Mouse (Mus musculus): ENCODE measurements around the gene Usp31. TPM values are rescaled to one million over a fixed set of nuclear protein-coding genes. Genes with fewer than 3 reads are reported as not detected.

Gene Usp31
- polyA plus RNA-seq, 2 experiments, result 1.1 to 2.3 TPM

DNA sequence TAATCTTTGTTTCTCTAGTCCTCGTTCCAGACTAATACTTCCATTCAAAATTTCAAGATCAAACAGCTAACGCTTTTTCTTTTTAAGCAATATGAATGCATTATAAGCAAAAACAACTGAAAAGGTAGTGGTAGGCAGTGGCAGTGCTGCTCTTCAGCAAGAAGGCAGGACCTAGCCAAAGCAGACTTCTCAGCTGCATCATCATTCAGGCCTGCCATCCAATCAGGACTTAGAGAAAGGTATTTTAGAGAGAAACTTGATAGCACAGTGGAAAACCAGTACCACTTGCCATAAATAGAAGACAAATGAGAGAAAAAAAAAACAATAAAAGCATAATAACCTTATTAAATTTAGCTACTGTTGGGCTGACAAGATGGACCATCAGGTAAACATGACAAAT, 2.0 kb downstream of the Usp31 start:
- no peak overlapping the region for H3K4me3 ChIP-seq (ENCODE audit: insufficient read depth in 1 of 2, low read depth in 2 of 2, low read length in 2 of 2)
- peak overlapping the region; percentile 92 for H3K4me2 ChIP-seq (ENCODE audit: low read depth)
- no peaks in the 10 kb centered on the region for H3K9me3 ChIP-seq (ENCODE audit: control insufficient read depth, low read length)
- peaks cover 4% of the 10 kb centered on the region; the same call in 1 of the 2 replicates for H3K27me3 ChIP-seq (ENCODE audit: control insufficient read depth, insufficient read depth, low read length)
- TF ChIP-seq EP300 (IDR thresholded peaks at IDR 0.05; ENCODE audit: low read depth) (no peak), CTCF (IDR thresholded peaks at IDR 0.05; ENCODE audit: low read depth) (no peak)
- WGBS (ENCODE audit: insufficient replicate concordance), result 77% methylated on average over 2 of the region's 2 CpGs
- H3K36me3 ChIP-seq (replicated peaks; ENCODE audit: control insufficient read depth, insufficient read depth, low read depth), result no peaks in the 10 kb centered on the region
- ATAC-seq (ENCODE audit: insufficient read depth) (no peak), DNase-seq (ENCODE audit: low read depth in 3 of 3, low spot score in 3 of 3) (no peak)
- H3K9ac ChIP-seq (replicated peaks), result 0 out of 2 replicates have a peak overlapping the region, but pooled peaks have one; percentile 13
- H3K27ac ChIP-seq, result no peak overlapping the region
- peaks cover 11 to 17% of the 10 kb centered on the region in 2 experiments for H3K4me1 ChIP-seq (replicated peaks; ENCODE audit: control insufficient read depth in 2 of 2, insufficient read depth in 2 of 2, low read length in 1 of 2)

DNA sequence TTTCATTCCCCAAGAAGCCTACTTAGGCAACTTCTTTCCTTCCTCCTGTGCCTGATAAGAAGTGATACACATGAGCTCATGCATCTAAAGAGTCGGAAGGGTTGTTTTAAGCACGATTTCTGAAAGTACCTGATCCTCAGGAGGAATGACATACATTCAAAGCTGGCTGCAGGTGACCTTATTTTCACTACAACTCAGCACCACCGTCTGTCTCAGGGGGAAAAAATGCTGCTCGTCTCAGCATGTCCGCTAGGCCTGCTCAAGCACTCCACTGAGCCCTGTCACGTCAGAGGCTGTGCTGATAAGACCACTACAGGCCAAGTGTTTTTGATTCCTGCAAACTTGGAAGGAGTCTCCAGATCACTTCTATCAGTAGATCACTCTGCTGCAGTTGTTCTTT, 5.1 kb downstream of the Usp31 start:
- Histone ChIP-seq H3K4me2 (ENCODE audit: low read depth) (no peak overlapping the region), H3K36me3 (replicated peaks; ENCODE audit: control insufficient read depth, insufficient read depth, low read depth) (no peaks in the 10 kb centered on the region), H3K9ac (replicated peaks) (no peak overlapping the region), H3K4me3 (ENCODE audit: insufficient read depth in 1 of 2, low read depth in 2 of 2, low read length in 2 of 2) (no peak overlapping the region), H3K27me3 (ENCODE audit: control insufficient read depth, insufficient read depth, low read length) (no peaks in the 10 kb centered on the region), H3K9me3 (ENCODE audit: control insufficient read depth, low read length) (no peaks in the 10 kb centered on the region), H3K4me1 (replicated peaks; ENCODE audit: control insufficient read depth in 2 of 2, insufficient read depth in 2 of 2, low read length in 1 of 2) (peaks cover 9 to 14% of the 10 kb centered on the region in 2 experiments), H3K27ac (no peak overlapping the region)
- DNase-seq (ENCODE audit: low read depth in 3 of 3, low spot score in 3 of 3) (peak in 1 of 3 experiments; percentile 4), ATAC-seq (ENCODE audit: insufficient read depth) (no peak)
- TF ChIP-seq CTCF (IDR thresholded peaks at IDR 0.05; ENCODE audit: low read depth), result 0 out of 2 replicates have a peak, but pooled peaks have one; percentile 9
- TF ChIP-seq EP300 (IDR thresholded peaks at IDR 0.05; ENCODE audit: low read depth), result no peak
- WGBS (ENCODE audit: insufficient replicate concordance), result 18% methylated on average over 6 of the region's 6 CpGs

DNA sequence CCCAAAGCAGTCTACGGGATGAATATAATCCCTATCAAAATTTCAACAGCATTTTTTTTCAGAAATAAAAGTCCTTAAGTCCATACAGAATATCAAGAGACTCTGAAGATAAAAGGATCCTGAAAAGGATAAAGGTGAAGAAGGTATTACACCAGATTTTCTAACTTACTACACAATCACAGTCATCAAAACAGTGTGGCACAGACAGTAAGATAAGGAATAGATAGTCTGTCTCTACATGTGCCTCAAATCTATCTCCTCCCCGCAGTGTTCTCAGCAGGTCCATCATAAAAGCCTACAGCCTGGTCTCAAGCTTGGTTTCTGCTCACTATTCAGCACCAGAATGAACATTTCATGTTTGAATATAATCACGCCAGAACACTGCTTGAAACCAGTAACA, 6.6 kb downstream of the Usp31 start:
- 65% methylated on average over 3 of the region's 3 CpGs for WGBS (ENCODE audit: insufficient replicate concordance)
- TF ChIP-seq EP300 (IDR thresholded peaks at IDR 0.05; ENCODE audit: low read depth) (no peak), CTCF (IDR thresholded peaks at IDR 0.05; ENCODE audit: low read depth) (no peak)
- H3K4me1 ChIP-seq (replicated peaks; ENCODE audit: control insufficient read depth in 2 of 2, insufficient read depth in 2 of 2, low read length in 1 of 2), result peaks cover under 1 to 8% of the 10 kb centered on the region in 2 experiments

DNA sequence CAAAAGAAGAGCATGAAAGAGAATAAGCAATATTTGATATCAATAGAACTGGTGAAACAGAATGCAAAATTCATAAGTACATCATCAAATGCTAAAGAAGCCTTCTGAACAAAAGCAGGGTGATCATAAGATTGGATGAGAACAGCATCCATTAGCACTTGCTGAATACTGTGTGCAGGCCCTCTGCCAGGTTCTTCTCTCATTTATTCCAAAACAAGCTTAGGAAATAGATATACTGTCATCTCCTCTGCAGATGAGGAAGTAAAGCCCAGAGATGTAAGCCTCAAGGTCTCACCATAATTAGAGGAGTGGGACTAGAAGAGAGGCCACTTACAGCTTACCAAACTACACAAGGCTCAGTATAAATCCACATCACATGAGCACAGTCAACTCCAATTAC, 7.8 kb downstream of the Usp31 start:
- DNase-seq (ENCODE audit: low read depth in 3 of 3, low spot score in 3 of 3) (no peak), ATAC-seq (ENCODE audit: insufficient read depth) (no peak)
- Histone ChIP-seq H3K27ac (no peak overlapping the region), H3K4me1 (replicated peaks; ENCODE audit: control insufficient read depth in 2 of 2, insufficient read depth in 2 of 2, low read length in 1 of 2) (peaks cover 0 to 6% of the 10 kb centered on the region in 2 experiments; a peak in 3 of 4 replicates), H3K4me3 (ENCODE audit: insufficient read depth in 1 of 2, low read depth in 2 of 2, low read length in 2 of 2) (no peak overlapping the region), H3K4me2 (ENCODE audit: low read depth) (no peak overlapping the region), H3K27me3 (ENCODE audit: control insufficient read depth, insufficient read depth, low read length) (no peaks in the 10 kb centered on the region), H3K9ac (replicated peaks) (no peak overlapping the region), H3K36me3 (replicated peaks; ENCODE audit: control insufficient read depth, insufficient read depth, low read depth) (no peaks in the 10 kb centered on the region), H3K9me3 (ENCODE audit: control insufficient read depth, low read length) (no peaks in the 10 kb centered on the region)
- TF ChIP-seq CTCF (IDR thresholded peaks at IDR 0.05; ENCODE audit: low read depth) (no peak), EP300 (IDR thresholded peaks at IDR 0.05; ENCODE audit: low read depth) (no peak)

More for the DNA sequence above, 6.6 kb downstream of the Usp31 start:
- Histone ChIP-seq H3K4me3 (ENCODE audit: insufficient read depth in 1 of 2, low read depth in 2 of 2, low read length in 2 of 2) (no peak overlapping the region), H3K9ac (replicated peaks) (no peak overlapping the region), H3K9me3 (ENCODE audit: control insufficient read depth, low read length) (no peaks in the 10 kb centered on the region), H3K4me2 (ENCODE audit: low read depth) (no peak overlapping the region), H3K27me3 (ENCODE audit: control insufficient read depth, insufficient read depth, low read length) (no peaks in the 10 kb centered on the region), H3K27ac (no peak overlapping the region), H3K36me3 (replicated peaks; ENCODE audit: control insufficient read depth, insufficient read depth, low read depth) (no peaks in the 10 kb centered on the region)
- ATAC-seq (ENCODE audit: insufficient read depth), result no peak
- DNase-seq (ENCODE audit: low read depth in 3 of 3, low spot score in 3 of 3), result no peak

DNA sequence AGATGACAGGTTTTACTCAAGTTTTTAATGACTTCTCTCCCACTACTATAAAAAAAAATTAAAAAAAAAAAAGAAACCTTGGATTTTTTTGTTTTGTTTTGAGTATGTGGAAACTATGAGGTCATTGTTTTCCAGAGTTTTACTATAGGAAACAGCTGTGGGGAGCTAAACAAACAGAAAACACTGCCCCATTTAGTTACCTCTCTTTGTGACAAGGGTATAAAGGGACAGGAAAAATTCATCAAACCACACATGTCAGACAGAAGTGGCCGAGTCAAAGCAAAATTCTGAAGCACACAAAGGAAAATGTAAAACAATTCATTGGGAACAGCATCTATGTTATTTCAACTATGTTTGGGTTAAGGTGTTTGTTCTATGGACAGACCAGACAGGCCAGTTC, 9.5 kb downstream of the Usp31 start:
- ATAC-seq (ENCODE audit: insufficient read depth) (no peak), DNase-seq (ENCODE audit: low read depth in 3 of 3, low spot score in 3 of 3) (no peak)
- H3K9me3 ChIP-seq (ENCODE audit: control insufficient read depth, low read length), result no peaks in the 10 kb centered on the region
- no peak overlapping the region for H3K9ac ChIP-seq (replicated peaks)
- WGBS (ENCODE audit: insufficient replicate concordance), result 42% methylated on average over 1 of the region's 1 CpGs
- H3K36me3 ChIP-seq (replicated peaks; ENCODE audit: control insufficient read depth, insufficient read depth, low read depth), result no peaks in the 10 kb centered on the region
- H3K4me3 ChIP-seq (ENCODE audit: insufficient read depth in 1 of 2, low read depth in 2 of 2, low read length in 2 of 2), result no peak overlapping the region
- no peak overlapping the region for H3K4me2 ChIP-seq (ENCODE audit: low read depth)
- no peaks in the 10 kb centered on the region; a peak in 2 of 4 replicates for H3K4me1 ChIP-seq (replicated peaks; ENCODE audit: control insufficient read depth in 2 of 2, insufficient read depth in 2 of 2, low read length in 1 of 2)
- no peak overlapping the region for H3K27ac ChIP-seq
- no peak for TF ChIP-seq EP300 (IDR thresholded peaks at IDR 0.05; ENCODE audit: low read depth)
- no peak for TF ChIP-seq CTCF (IDR thresholded peaks at IDR 0.05; ENCODE audit: low read depth)
- H3K27me3 ChIP-seq (ENCODE audit: control insufficient read depth, insufficient read depth, low read length), result no peaks in the 10 kb centered on the region

Data from liver, embryonic 14.5 days (tissue).